Mouse (Mus musculus) myocyte (in vitro differentiated cells): Measurements from ENCODE around the gene Pif1.

Experiments used
- CEBPB ChIP-seq: IDR thresholded peaks from 2 replicates; pipeline ENCODE4 v1.6.1; 2011; ENCODE audit warnings: mild to moderate bottlenecking, moderate library complexity; ENCODE audit not compliant: poor library complexity, insufficient read depth, severe bottlenecking
- E2F4 ChIP-seq: IDR thresholded peaks from one replicate; pipeline ENCODE4 v1.6.1; 2011; ENCODE audit warnings: mild to moderate bottlenecking, control low read depth, moderate library complexity; ENCODE audit not compliant: insufficient read depth
- POLR2A ChIP-seq: IDR thresholded peaks from one replicate; pipeline ENCODE4 v1.6.1; 2011; ENCODE audit warnings: low read depth, mild to moderate bottlenecking, control low read depth, moderate library complexity; ENCODE audit not compliant: insufficient read length
- POLR2AphosphoS2 ChIP-seq: IDR thresholded peaks from one replicate; pipeline ENCODE4 v1.6.1; 2011; ENCODE audit warnings: low read depth, control low read depth; ENCODE audit not compliant: insufficient read length
- SRF ChIP-seq: IDR thresholded peaks from one replicate; pipeline ENCODE4 v1.6.1; 2011; ENCODE audit warnings: low read depth; ENCODE audit not compliant: control insufficient read depth, insufficient read length
- TCF12 ChIP-seq: IDR thresholded peaks from one replicate; pipeline ENCODE4 v1.6.1; 2011; ENCODE audit warnings: mild to moderate bottlenecking, control low read depth; ENCODE audit not compliant: poor library complexity, insufficient read depth, severe bottlenecking

GRCm38 (mm10) chr9:65564698-65565097, 22.3 kb upstream of the Pif1 start:
- no peak for TF ChIP-seq CEBPB
- no peak for TF ChIP-seq POLR2A
- TF ChIP-seq E2F4 = no peak
- TF ChIP-seq POLR2AphosphoS2 = no peak
- no peak for TF ChIP-seq SRF
- TF ChIP-seq TCF12 = no peak
